Mouse (Mus musculus): ENCODE results near the gene Fat3. TPM values are rescaled to one million over a fixed set of nuclear protein-coding genes. Genes with fewer than 3 reads are reported as not detected.

Fat3 gene
- polyA plus RNA-seq, 1 experiment from 2014 or later = 0.77 TPM

- H3K4me2 ChIP-seq = no peak overlapping the region
- no peaks in the 10 kb centered on the region for H3K36me3 ChIP-seq
- no peaks in the 10 kb centered on the region for H3K9me3 ChIP-seq (replicated peaks)
- H3K27me3 ChIP-seq = no peaks in the 10 kb centered on the region
- no peaks in the 10 kb centered on the region; the same call in 1 of the 2 replicates for H3K4me1 ChIP-seq (replicated peaks)
- no peak overlapping the region for H3K27ac ChIP-seq
- no peak overlapping the region for H3K9ac ChIP-seq
- ATAC-seq (replicated peaks; ENCODE audit: insufficient number of reproducible peaks, insufficient read depth, low FRiP score, low read depth) = no peak
- no peak overlapping the region for H3K4me3 ChIP-seq
These were observed 274.5 kb downstream of the Fat3 start for GRCm38 (mm10) chr9:16226545-16226944.

GRCm38 (mm10) chr9:16221885-16222284 lies 279.2 kb downstream of the Fat3 start:
- Histone ChIP-seq H3K4me2 (no peak overlapping the region), H3K27ac (no peak overlapping the region), H3K36me3 (no peaks in the 10 kb centered on the region), H3K4me3 (no peak overlapping the region), H3K9me3 (replicated peaks) (no peaks in the 10 kb centered on the region), H3K27me3 (no peaks in the 10 kb centered on the region), H3K4me1 (replicated peaks) (no peaks in the 10 kb centered on the region; the same call in 1 of the 2 replicates), H3K9ac (no peak overlapping the region)
- ATAC-seq (replicated peaks; ENCODE audit: insufficient number of reproducible peaks, insufficient read depth, low FRiP score, low read depth) = no peak
- 66% methylated on average over 5 of the region's 5 CpGs for WGBS

DNA sequence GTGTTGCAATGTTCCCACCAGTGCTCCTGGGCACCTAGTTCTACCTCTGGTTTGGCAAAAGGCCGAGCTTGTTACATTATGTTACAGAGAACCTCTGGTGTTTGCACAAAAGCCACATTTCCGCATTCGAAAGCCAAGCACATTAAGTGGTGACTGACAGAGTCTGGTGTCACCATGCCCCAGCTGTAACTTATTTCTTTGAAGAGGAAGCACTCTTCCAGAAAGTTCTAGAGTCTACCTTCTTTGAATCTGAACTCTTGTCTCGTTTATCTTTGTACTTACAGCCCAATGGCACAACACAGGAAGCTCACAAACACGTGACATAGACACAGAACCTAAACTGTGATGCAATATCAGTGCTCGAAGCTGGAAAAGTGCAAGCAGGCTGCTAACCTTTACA lies 284.9 kb downstream of the Fat3 start:
- no peaks in the 10 kb centered on the region for H3K36me3 ChIP-seq
- H3K27ac ChIP-seq = peak overlapping the region; percentile 52; the same call in 1 of the 2 replicates
- 53% methylated on average over 6 of the region's 6 CpGs for WGBS
- no peaks in the 10 kb centered on the region for H3K27me3 ChIP-seq
- no peak overlapping the region for H3K4me3 ChIP-seq
- no peak for ATAC-seq (replicated peaks; ENCODE audit: insufficient number of reproducible peaks, insufficient read depth, low FRiP score, low read depth)
- H3K4me2 ChIP-seq = no peak overlapping the region
- no peaks in the 10 kb centered on the region for H3K9me3 ChIP-seq (replicated peaks)
- H3K9ac ChIP-seq = no peak overlapping the region; the same call in 1 of the 2 replicates
- H3K4me1 ChIP-seq (replicated peaks) = peaks cover 27% of the 10 kb centered on the region

- Histone ChIP-seq H3K4me2 (no peak overlapping the region), H3K36me3 (no peaks in the 10 kb centered on the region), H3K4me3 (no peak overlapping the region), H3K9ac (no peak overlapping the region), H3K4me1 (replicated peaks) (peaks cover 27% of the 10 kb centered on the region), H3K9me3 (replicated peaks) (no peaks in the 10 kb centered on the region), H3K27ac (peak overlapping the region; percentile 52), H3K27me3 (no peaks in the 10 kb centered on the region)
- WGBS = 29% methylated on average over 7 of the region's 7 CpGs
- ATAC-seq (replicated peaks; ENCODE audit: insufficient number of reproducible peaks, insufficient read depth, low FRiP score, low read depth) = peak; percentile 83
These were observed 286.1 kb downstream of the Fat3 start for GRCm38 (mm10) chr9:16214731-16215681.

DNA sequence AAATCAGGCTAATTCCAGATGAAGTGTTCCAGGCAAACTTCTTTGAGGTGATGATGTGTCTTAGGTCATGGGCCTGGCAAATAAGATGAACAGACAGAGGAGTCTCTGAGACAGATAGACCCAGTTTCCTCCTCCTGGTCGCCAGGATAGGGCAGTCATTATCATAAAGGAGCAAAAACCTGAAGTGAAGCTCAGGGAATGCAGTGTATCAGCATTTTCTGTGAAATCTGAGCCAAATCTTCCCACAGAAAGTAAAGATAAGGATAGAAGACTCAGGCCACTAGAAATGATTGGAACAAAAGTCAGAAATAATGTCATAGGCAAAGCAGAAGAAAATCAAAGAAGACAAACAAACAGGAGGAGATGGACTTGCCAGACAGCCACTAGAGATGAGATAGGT lies 287.8 kb downstream of the Fat3 start:
- no peak overlapping the region for H3K4me2 ChIP-seq
- H3K4me1 ChIP-seq (replicated peaks) = peaks cover 27% of the 10 kb centered on the region
- no peaks in the 10 kb centered on the region for H3K36me3 ChIP-seq
- H3K27ac ChIP-seq = no peak overlapping the region
- H3K4me3 ChIP-seq = no peak overlapping the region
- H3K9ac ChIP-seq = no peak overlapping the region
- no peak for ATAC-seq (replicated peaks; ENCODE audit: insufficient number of reproducible peaks, insufficient read depth, low FRiP score, low read depth)
- H3K9me3 ChIP-seq (replicated peaks) = no peaks in the 10 kb centered on the region
- H3K27me3 ChIP-seq = no peaks in the 10 kb centered on the region
- 35% methylated on average over 1 of the region's 1 CpGs for WGBS

DNA sequence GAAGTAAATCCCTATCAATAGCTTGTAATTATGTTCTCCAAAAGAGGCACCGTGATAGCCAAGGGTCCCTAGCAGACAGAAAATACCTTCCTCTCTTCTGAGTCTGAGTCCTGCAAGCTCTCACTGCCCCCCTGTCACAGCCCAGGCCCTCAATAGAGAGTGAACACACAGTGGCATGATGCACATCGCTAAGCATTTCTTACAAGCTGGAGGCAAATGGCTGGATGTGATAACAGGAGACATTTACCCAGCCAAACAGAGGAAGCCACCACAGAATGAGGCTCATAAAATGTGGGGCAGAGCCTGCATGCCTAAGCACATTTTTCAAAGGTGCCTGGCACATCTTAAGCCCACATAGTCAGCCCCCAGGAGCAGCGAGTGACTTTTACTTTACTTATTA lies 288.5 kb downstream of the Fat3 start:
- Histone ChIP-seq H3K27me3 (no peaks in the 10 kb centered on the region), H3K9me3 (replicated peaks) (no peaks in the 10 kb centered on the region), H3K9ac (no peak overlapping the region), H3K4me1 (replicated peaks) (peaks cover 27% of the 10 kb centered on the region), H3K4me3 (no peak overlapping the region), H3K27ac (no peak overlapping the region), H3K4me2 (no peak overlapping the region), H3K36me3 (no peaks in the 10 kb centered on the region)
- ATAC-seq (replicated peaks; ENCODE audit: insufficient number of reproducible peaks, insufficient read depth, low FRiP score, low read depth) = no peak
- WGBS = 32% methylated on average over 3 of the region's 3 CpGs

- no peak overlapping the region for H3K9ac ChIP-seq
- 65% methylated on average over 4 of the region's 4 CpGs for WGBS
- H3K9me3 ChIP-seq (replicated peaks) = no peaks in the 10 kb centered on the region
- peaks cover 27% of the 10 kb centered on the region for H3K4me1 ChIP-seq (replicated peaks)
- no peak overlapping the region for H3K4me3 ChIP-seq
- H3K27ac ChIP-seq = no peak overlapping the region
- no peaks in the 10 kb centered on the region for H3K27me3 ChIP-seq
- no peaks in the 10 kb centered on the region for H3K36me3 ChIP-seq
- no peak overlapping the region for H3K4me2 ChIP-seq
- no peak for ATAC-seq (replicated peaks; ENCODE audit: insufficient number of reproducible peaks, insufficient read depth, low FRiP score, low read depth)
These were observed 288.9 kb downstream of the Fat3 start for GRCm38 (mm10) chr9:16212163-16212562.

GRCm38 (mm10) chr9:16211468-16211867 lies 289.6 kb downstream of the Fat3 start:
- no peak for ATAC-seq (replicated peaks; ENCODE audit: insufficient number of reproducible peaks, insufficient read depth, low FRiP score, low read depth)
- Histone ChIP-seq H3K9ac (no peak overlapping the region), H3K27ac (no peak overlapping the region), H3K36me3 (no peaks in the 10 kb centered on the region), H3K4me1 (replicated peaks) (peaks cover 27% of the 10 kb centered on the region), H3K4me3 (no peak overlapping the region), H3K9me3 (replicated peaks) (no peaks in the 10 kb centered on the region), H3K27me3 (no peaks in the 10 kb centered on the region), H3K4me2 (no peak overlapping the region)
- WGBS = 69% methylated on average over 3 of the region's 3 CpGs

DNA sequence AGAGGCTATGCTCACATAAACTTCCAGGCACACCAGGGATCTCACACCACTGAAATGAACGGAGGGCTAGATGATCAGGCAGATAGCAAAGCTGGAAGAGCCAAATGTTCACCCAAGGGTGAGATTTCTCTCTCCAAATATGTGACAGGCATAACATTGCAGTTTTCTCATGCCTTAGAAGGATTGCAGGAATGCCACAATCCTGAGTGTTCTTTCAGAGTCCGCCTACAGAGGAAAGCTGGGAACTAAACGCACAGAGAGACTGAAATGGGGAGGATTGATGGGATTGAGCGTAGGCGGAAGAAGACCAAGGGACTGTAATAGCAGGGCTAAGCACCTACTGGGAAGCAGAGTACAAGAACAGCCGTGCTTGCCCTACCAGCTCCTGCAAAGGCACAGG lies 298.8 kb downstream of the Fat3 start:
- Histone ChIP-seq H3K27ac (no peak overlapping the region), H3K4me2 (no peak overlapping the region), H3K9me3 (replicated peaks) (no peaks in the 10 kb centered on the region), H3K4me3 (no peak overlapping the region), H3K9ac (no peak overlapping the region), H3K36me3 (no peaks in the 10 kb centered on the region), H3K27me3 (no peaks in the 10 kb centered on the region), H3K4me1 (replicated peaks) (peaks cover 4% of the 10 kb centered on the region; the same call in 1 of the 2 replicates)
- WGBS = 62% methylated on average over 6 of the region's 6 CpGs
- no peak for ATAC-seq (replicated peaks; ENCODE audit: insufficient number of reproducible peaks, insufficient read depth, low FRiP score, low read depth)

GRCm38 (mm10) chr9:16200948-16201347 lies 300.1 kb downstream of the Fat3 start:
- no peak overlapping the region for H3K4me3 ChIP-seq
- WGBS = 21% methylated on average over 1 of the region's 1 CpGs
- H3K4me2 ChIP-seq = no peak overlapping the region
- H3K27ac ChIP-seq = no peak overlapping the region
- no peak for ATAC-seq (replicated peaks; ENCODE audit: insufficient number of reproducible peaks, insufficient read depth, low FRiP score, low read depth)
- no peaks in the 10 kb centered on the region for H3K9me3 ChIP-seq (replicated peaks)
- no peaks in the 10 kb centered on the region for H3K27me3 ChIP-seq
- H3K9ac ChIP-seq = no peak overlapping the region
- peaks cover 4% of the 10 kb centered on the region; the same call in 1 of the 2 replicates for H3K4me1 ChIP-seq (replicated peaks)
- no peaks in the 10 kb centered on the region for H3K36me3 ChIP-seq

DNA sequence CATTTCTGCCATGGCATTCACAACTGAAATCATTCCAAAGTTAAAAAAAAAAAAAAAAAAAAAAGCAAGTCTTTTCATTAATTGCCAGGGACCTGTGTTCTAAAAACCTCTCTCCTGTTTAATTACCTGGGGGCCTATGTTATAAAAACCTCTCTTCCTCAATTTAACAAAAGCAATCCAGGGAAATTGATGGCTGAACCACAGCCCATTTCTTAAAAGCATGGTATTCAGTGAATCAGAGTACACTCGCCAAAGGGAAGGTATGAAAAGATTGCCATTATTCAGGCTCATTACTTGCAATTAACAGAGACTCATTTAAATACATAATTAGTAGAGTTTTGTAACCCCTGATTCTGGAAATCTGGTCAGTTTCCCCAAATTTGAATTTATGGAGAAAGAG lies 314.6 kb downstream of the Fat3 start:
- H3K4me3 ChIP-seq = no peak overlapping the region
- H3K4me1 ChIP-seq (replicated peaks) = peaks cover 2% of the 10 kb centered on the region; the same call in 1 of the 2 replicates
- H3K9me3 ChIP-seq (replicated peaks) = no peaks in the 10 kb centered on the region
- no peak overlapping the region for H3K4me2 ChIP-seq
- H3K9ac ChIP-seq = no peak overlapping the region
- H3K27ac ChIP-seq = no peak overlapping the region
- no peak for ATAC-seq (replicated peaks; ENCODE audit: insufficient number of reproducible peaks, insufficient read depth, low FRiP score, low read depth)
- no peaks in the 10 kb centered on the region for H3K36me3 ChIP-seq
- 89% methylated on average over 1 of the region's 1 CpGs for WGBS
- H3K27me3 ChIP-seq = no peaks in the 10 kb centered on the region

- Histone ChIP-seq H3K4me2 (no peak overlapping the region), H3K4me1 (replicated peaks) (no peaks in the 10 kb centered on the region), H3K4me3 (no peak overlapping the region), H3K27me3 (no peaks in the 10 kb centered on the region), H3K9ac (no peak overlapping the region), H3K9me3 (replicated peaks) (no peaks in the 10 kb centered on the region), H3K36me3 (no peaks in the 10 kb centered on the region), H3K27ac (no peak overlapping the region)
- ATAC-seq (replicated peaks; ENCODE audit: insufficient number of reproducible peaks, insufficient read depth, low FRiP score, low read depth) = no peak
- whole genome bisulfite sequencing = 74% methylated on average over 4 of the region's 4 CpGs
These were observed 331.8 kb downstream of the Fat3 start for GRCm38 (mm10) chr9:16169238-16169637.

Data from heart, embryonic 15.5 days (tissue).